Mouse (Mus musculus) neural tube, embryonic 15.5 days (tissue): ENCODE measurements around the gene 7530416G11Rik. TPM values are rescaled to one million over a fixed set of nuclear protein-coding genes. Genes with fewer than 3 reads are reported as not detected.
A peak's percentile ranks its signal among the peaks of the same experiment; 100 is the strongest.

ENCODE experiments used
- ATAC-seq: fragments of 200-750 bp; cut with Nextera tagmentation; 2 replicates; pipeline ENCODE4 v1.8.0; 2017; ENCODE audit warnings: mild to moderate bottlenecking, moderate TSS enrichment, moderate library complexity; ENCODE audit not compliant: low FRiP score
- H3K27ac ChIP-seq: fragments of 300-500 bp; sonication (generic); replicated peaks from 2 replicates; pipeline ENCODE4 v1.5.1; 2015; ENCODE audit warnings: mild to moderate bottlenecking, inconsistent platforms
- H3K27me3 ChIP-seq: fragments of 300-500 bp; sonication (generic); replicated peaks from 2 replicates; pipeline ENCODE4 v1.6.1; 2015; ENCODE audit warnings: inconsistent platforms
- H3K36me3 ChIP-seq: fragments of 300-500 bp; sonication (generic); 2 replicates; pipeline ENCODE4 v1.6.1; 2015; ENCODE audit warnings: inconsistent platforms
- H3K4me1 ChIP-seq: fragments of 300-500 bp; sonication (generic); 2 replicates; pipeline ENCODE4 v1.6.1; 2015; ENCODE audit warnings: inconsistent platforms
- H3K4me2 ChIP-seq: fragments of 300-500 bp; sonication (generic); 2 replicates; pipeline ENCODE4 v1.6.1; 2015; ENCODE audit warnings: inconsistent platforms, mild to moderate bottlenecking, moderate library complexity
- H3K4me3 ChIP-seq: fragments of 300-500 bp; sonication (generic); replicated peaks from 2 replicates; pipeline ENCODE4 v1.5.1; 2015; ENCODE audit warnings: mild to moderate bottlenecking, inconsistent platforms
- H3K9ac ChIP-seq: fragments of 300-500 bp; sonication (generic); replicated peaks from 2 replicates; pipeline ENCODE4 v1.6.1; 2015; ENCODE audit warnings: mild to moderate bottlenecking, inconsistent platforms
- H3K9me3 ChIP-seq: fragments of 300-500 bp; sonication (generic); replicated peaks from 2 replicates; pipeline ENCODE4 v1.6.1; 2016; ENCODE audit warnings: inconsistent platforms
- WGBS: fragments of 180-500 bp; shearing (Covaris S2); methylation state at CpG from one replicate; pipeline ENCODE4 v1.1.7; 2015; ENCODE audit warnings: mixed read lengths; 5-methylcytosine and 5-hydroxymethylcytosine counted together
- polyA plus RNA-seq: library from polyadenylated mRNA; unstranded; fragments of >200 nt; fragmentation: Nextera tagmentation; extraction: Ambion mirVana; gene quantifications from 2 replicates; pipeline ENCODE4 v1.2.1, GENCODE M21; 2015

Gene 7530416G11Rik
- polyA plus RNA-seq, 1 experiment from 2014 or later, result not detected

GRCm38 (mm10) chr15:85457838-85458237, 45.2 kb downstream of the 7530416G11Rik start:
- no peak overlapping the region for H3K9ac ChIP-seq
- H3K4me3 ChIP-seq, result no peak overlapping the region
- peaks cover 64% of the 10 kb centered on the region for H3K4me1 ChIP-seq
- no peak overlapping the region for H3K4me2 ChIP-seq
- no peak for ATAC-seq
- H3K36me3 ChIP-seq, result peaks cover 12% of the 10 kb centered on the region; the same call in 1 of the 2 replicates
- H3K27me3 ChIP-seq, result no peaks in the 10 kb centered on the region
- peak overlapping the region; percentile 76 for H3K27ac ChIP-seq
- 14% methylated on average over 8 of the region's 8 CpGs for WGBS
- H3K9me3 ChIP-seq, result no peaks in the 10 kb centered on the region

GRCm38 (mm10) chr15:85456891-85457290, 46.1 kb downstream of the 7530416G11Rik start:
- no peak overlapping the region for H3K4me2 ChIP-seq
- peaks cover 58% of the 10 kb centered on the region for H3K4me1 ChIP-seq

GRCm38 (mm10) chr15:85446652-85447051, 56.4 kb downstream of the 7530416G11Rik start:
- H3K9me3 ChIP-seq, result no peaks in the 10 kb centered on the region
- WGBS, result 73% methylated on average over 3 of the region's 3 CpGs

More at GRCm38 (mm10) chr15:85456891-85457290, 46.1 kb downstream of the 7530416G11Rik start:
- peak overlapping the region; percentile 76 for H3K27ac ChIP-seq
- no peaks in the 10 kb centered on the region for H3K9me3 ChIP-seq
- H3K4me3 ChIP-seq, result no peak overlapping the region
- no peak for ATAC-seq
- 31% methylated on average over 8 of the region's 8 CpGs for WGBS
- 0 out of 2 replicates have a peak, but pooled peaks cover 7% of the 10 kb centered on the region for H3K36me3 ChIP-seq
- H3K27me3 ChIP-seq, result no peaks in the 10 kb centered on the region
- no peak overlapping the region for H3K9ac ChIP-seq

More at GRCm38 (mm10) chr15:85446652-85447051, 56.4 kb downstream of the 7530416G11Rik start:
- H3K27ac ChIP-seq, result no peak overlapping the region
- no peak overlapping the region for H3K4me2 ChIP-seq
- no peak overlapping the region for H3K4me3 ChIP-seq
- H3K27me3 ChIP-seq, result no peaks in the 10 kb centered on the region
- no peak for ATAC-seq
- no peaks in the 10 kb centered on the region for H3K4me1 ChIP-seq
- no peak overlapping the region for H3K9ac ChIP-seq
- peaks cover 13% of the 10 kb centered on the region for H3K36me3 ChIP-seq

Other genes starting within 250 kb of the 7530416G11Rik start
- gene Atxn10, start 167.0 kb downstream of the 7530416G11Rik start, polyA plus RNA-seq, result 478 and 503 TPM in 2 replicates
- gene Wnt7b, start 79.2 kb upstream of the 7530416G11Rik start, polyA plus RNA-seq, result 16.6 and 20.2 TPM in 2 replicates
- gene Ppara, start 231.8 kb upstream of the 7530416G11Rik start, polyA plus RNA-seq, result 1.5 and 2.0 TPM in 2 replicates